Mouse (Mus musculus) frontal cortex, postnatal 10 days (tissue): ENCODE results near the gene Ifne.
"Not testable (repeated sequence)": the region's sequence is repeated elsewhere in the genome, so short reads cannot be mapped to it uniquely, and the experiment has no call there.

Experiments used
- DNase-seq, 2 experiments: peaks; one replicate each; pipeline ENCODE4 v3.0.0; 2022; ENCODE audit warnings: low spot score in 2 of 2, mixed read lengths in 1 of 2

Gene Ifne

GRCm38 (mm10) chr4:88867926-88868911 lies 11.8 kb downstream of the Ifne start:
- DNase-seq: peak; percentile 7 to 11

- DNase-seq: peak; percentile 27 to 65
These were observed 12.6 kb downstream of the Ifne start for GRCm38 (mm10) chr4:88867366-88867925.

DNA sequence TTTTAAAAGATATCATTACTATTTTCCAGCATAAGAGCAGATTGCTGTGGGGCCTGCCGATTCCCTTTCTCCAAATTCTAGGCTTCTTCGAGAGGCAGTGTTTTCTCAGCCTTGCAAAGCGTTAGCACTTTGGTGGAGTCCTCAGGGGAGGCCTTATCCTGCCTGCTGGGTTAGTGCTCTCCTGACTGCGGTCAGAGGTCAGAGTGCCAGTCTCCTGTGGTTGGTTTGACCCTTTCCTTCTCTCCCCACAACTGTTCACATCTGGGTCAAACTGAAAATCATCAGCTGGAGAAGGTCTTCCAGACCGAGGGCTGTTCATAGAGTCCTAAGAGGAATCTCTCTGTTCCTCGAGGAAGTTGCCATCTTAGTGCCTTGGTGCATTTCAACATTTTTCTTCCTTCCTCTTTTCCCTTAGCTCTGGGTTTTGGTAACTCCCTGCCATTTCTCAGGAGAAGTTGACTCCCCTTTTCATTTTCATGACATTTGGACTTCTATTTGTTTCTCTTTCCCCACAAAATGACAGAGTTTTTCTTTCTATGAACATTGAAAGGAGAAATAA lies 14.9 kb downstream of the Ifne start:
- no peak for DNase-seq

DNA sequence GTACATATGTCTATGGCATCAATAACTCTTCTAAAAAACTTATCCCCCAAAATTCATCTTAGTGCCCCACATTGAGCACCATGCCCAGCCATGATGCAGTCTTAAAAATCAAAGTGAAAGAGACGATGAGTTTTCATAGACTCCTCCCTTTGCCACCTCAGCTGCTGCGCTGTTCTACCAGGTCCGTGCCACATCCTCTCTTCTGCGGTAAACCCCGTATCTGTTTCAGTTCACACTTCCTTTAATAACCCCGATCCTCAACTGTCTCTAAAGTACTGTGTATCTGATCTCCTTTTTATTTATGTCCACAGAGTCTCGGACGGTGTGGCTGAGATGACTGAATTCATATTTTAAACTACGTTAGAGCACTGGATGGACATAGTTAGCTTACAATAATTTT lies 15.4 kb downstream of the Ifne start:
- no peak for DNase-seq

DNA sequence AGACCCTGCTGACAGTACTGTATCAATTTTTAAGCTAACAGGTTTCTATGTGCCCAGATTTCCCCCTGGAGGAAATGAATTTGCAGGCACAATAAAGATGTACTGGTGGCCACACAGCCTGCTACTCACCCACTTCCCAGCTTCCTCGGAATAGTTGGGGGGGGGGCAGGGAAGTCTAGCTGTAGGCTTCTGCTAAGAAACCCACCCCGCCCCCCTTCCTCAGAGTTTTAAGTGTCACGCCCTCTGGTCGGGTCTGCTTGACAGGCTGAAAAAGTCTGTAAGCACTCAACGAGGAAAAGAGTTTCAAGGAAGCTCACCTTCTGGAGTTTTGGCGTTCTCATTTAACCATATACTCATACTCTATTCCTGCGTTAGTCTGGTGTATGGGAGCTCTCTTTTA lies 16.7 kb downstream of the Ifne start:
- no peak for DNase-seq

DNA sequence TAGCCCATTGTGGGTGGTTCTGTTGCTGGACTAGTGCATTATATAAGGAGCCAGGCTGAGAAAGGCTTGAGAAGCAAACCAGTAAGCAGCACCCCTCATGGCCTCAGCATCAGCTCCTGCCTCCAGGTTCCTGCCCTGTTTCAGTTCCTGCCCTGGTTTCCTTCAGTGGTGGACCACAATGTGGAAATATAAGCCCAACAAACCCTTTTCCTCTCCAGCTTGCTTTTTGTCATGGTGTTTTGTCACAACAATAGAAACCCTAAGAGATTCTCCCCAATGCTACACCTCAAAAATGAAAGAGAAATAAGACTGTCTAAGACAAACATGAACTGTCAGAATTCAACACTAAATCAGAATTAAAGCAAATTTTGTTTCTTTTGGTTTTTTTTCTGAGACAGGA lies 20.8 kb downstream of the Ifne start:
- no peak for DNase-seq

DNA sequence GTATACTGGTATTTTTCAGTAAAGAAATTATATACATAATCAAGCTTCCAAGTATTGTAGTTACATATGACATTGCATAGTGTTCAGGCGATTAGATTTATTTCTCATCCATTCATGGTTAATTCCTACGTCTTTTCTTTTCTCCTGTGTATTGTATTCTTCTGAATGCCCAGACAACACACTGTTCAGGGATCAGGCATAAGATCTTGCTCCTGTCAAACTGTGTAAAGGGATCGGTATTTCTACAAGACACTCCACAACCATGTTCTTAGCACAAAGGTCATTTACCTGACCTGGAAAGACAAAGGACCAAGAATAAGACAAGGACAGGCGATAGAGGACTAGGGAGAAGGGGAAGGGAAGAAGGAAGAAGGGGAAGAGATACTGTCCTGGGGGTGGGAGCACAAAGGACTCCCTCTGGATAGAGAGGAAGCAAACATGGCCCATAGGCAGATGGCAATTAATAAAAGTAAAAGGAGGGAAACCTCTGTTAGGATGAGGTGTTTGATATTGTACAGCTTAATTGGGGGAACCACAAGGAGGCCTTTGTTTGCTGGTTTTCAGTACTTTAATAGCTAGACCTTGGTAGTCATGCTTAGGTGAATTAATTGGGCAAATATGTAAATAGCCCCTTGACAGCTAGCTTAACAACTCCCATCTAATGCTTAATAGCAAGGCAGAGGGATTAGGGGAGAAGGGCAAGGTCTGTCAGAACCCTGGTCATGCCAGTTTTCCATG lies 28.8 kb downstream of the Ifne start:
- DNase-seq: no peak

- no peak for DNase-seq
These were observed 30.3 kb downstream of the Ifne start, which contains the start of gene Ifna1 for GRCm38 (mm10) chr4:88849698-88850097. Gene Ifna1, plus strand, starts transcription at chr4:88850087.

GRCm38 (mm10) chr4:88845334-88845733 lies 34.7 kb downstream of the Ifne start:
- DNase-seq: no peak

DNA sequence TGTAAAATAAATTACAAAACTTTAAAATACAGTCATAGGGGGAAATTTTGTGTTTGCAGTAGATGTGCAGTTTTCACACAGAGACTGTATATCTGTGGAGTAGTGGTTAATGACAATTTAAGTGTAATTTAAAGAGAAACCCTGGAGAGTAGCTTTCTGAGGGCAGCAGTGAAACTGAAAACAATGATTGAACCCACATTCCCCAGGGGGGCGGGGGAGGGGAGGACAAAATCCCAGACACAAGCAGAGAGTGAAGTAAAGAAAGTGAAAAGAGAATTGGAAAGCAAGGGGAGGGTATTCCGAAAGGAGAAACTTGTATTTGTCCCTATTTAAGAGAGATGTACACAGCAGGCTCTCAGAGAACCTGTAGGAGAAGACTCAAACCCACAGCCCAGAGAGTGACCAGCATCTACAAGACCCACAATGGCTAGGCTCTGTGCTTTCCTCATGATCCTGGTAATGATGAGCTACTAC lies 38.5 kb downstream of the Ifne start, which contains the start of gene Ifna4:
Gene Ifna4, plus strand, starts transcription at position 424 of the 474 bp plus-strand sequence.
- DNase-seq: no peak

DNA sequence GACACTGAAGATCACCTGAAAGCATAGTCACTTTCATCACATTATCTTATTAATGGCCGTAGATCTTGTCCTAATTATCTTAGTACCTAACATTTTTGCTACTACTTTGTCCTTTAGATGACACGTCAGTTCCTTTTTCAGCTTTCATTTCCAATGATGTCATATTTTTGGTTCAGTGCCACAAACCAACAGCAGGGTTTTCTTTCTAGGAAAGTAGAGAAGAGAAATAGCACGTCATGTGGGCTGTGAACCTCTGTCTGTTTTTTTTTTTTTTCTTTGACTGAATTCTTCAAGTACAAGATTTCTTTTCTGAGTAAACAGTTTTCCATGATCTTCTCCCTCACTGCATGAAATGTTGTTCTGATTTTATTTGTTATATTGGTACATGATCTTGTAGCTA lies 39.9 kb downstream of the Ifne start:
- no peak for DNase-seq

GRCm38 (mm10) chr4:88838828-88839227 lies 41.2 kb downstream of the Ifne start:
- DNase-seq: no peak

- DNase-seq: not testable (repeated sequence)
These were observed 44.8 kb downstream of the Ifne start, which contains the start of gene Ifna5 for GRCm38 (mm10) chr4:88835225-88835624. Gene Ifna5, plus strand, starts transcription at chr4:88835525.

GRCm38 (mm10) chr4:88830523-88830922 lies 49.5 kb downstream of the Ifne start:
- DNase-seq: peak in 1 of 2 experiments; percentile 18
